Mouse (Mus musculus) limb, embryonic 12.5 days (tissue): ENCODE measurements around the gene Flcn. TPM values are rescaled to one million over a fixed set of nuclear protein-coding genes. Genes with fewer than 3 reads are reported as not detected.
A peak's percentile ranks its signal among the peaks of the same experiment; 100 is the strongest.

ENCODE experiments used
- ATAC-seq: fragments of 200-750 bp; cut with Nextera tagmentation; 2 replicates; pipeline ENCODE4 v1.8.0; 2017; ENCODE audit warnings: low read depth, moderate TSS enrichment; ENCODE audit not compliant: insufficient number of reproducible peaks, insufficient read depth, low FRiP score, low TSS enrichment
- H3K27ac ChIP-seq: fragments of 300-500 bp; sonication (generic); 2 replicates; pipeline ENCODE4 v1.5.1; 2016; ENCODE audit warnings: mild to moderate bottlenecking, moderate library complexity
- H3K27me3 ChIP-seq: fragments of 300-500 bp; sonication (generic); 2 replicates; pipeline ENCODE4 v1.6.1; 2016; ENCODE audit warnings: mild to moderate bottlenecking, moderate library complexity
- H3K36me3 ChIP-seq: fragments of 300-500 bp; sonication (generic); 2 replicates; pipeline ENCODE4 v1.6.1; 2016; ENCODE audit warnings: mild to moderate bottlenecking, moderate library complexity
- H3K4me1 ChIP-seq: fragments of 300-500 bp; sonication (generic); replicated peaks from 2 replicates; pipeline ENCODE4 v1.6.1; 2016
- H3K4me2 ChIP-seq: fragments of 300-500 bp; sonication (generic); 2 replicates; pipeline ENCODE4 v1.6.1; 2016; ENCODE audit warnings: mild to moderate bottlenecking, moderate library complexity
- H3K4me3 ChIP-seq: fragments of 300-500 bp; sonication (generic); replicated peaks from 2 replicates; pipeline ENCODE4 v1.5.1; 2016; ENCODE audit warnings: mild to moderate bottlenecking
- H3K9ac ChIP-seq: fragments of 300-500 bp; sonication (generic); replicated peaks from 2 replicates; pipeline ENCODE4 v1.6.1; 2016; ENCODE audit warnings: mild to moderate bottlenecking, moderate library complexity
- H3K9me3 ChIP-seq: fragments of 300-500 bp; sonication (generic); 2 replicates; pipeline ENCODE4 v1.6.1; 2016; ENCODE audit warnings: mild to moderate bottlenecking, moderate library complexity
- WGBS: fragments of 180-500 bp; shearing (Covaris S2); methylation state at CpG from one replicate; pipeline ENCODE4 v1.1.7; 2016; 5-methylcytosine and 5-hydroxymethylcytosine counted together
- polyA plus RNA-seq: library from polyadenylated mRNA; unstranded; fragments of >200 nt; fragmentation: Nextera tagmentation; extraction: Ambion mirVana; gene quantifications from 2 replicates; pipeline ENCODE4 v1.2.1, GENCODE M21; 2016

Flcn gene
- polyA plus RNA-seq, 1 experiment from 2014 or later = 37.4 TPM

DNA sequence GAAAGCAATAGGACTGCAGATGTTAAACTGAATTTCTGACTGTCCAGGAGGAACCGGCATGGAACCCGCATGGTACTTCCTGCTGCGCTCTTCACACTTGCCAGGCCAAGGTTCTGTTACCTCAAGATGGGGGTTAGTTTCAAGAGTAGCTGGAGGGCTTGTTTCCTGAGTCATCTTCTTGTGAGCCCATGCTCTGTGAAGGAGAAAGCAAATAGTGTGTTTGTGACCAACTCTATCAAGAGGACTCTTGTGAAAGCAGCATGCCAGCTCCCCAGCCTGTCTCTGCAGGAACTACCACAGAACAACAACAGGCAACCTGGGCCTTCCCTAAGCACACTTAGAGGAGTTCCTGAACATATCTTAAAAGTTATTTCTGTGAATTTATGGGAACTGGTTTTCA, 8.1 kb upstream of the Flcn start:
- 91% methylated on average over 3 of the region's 3 CpGs for WGBS
- peaks cover 72% of the 10 kb centered on the region for H3K36me3 ChIP-seq
- ATAC-seq = no peak

DNA sequence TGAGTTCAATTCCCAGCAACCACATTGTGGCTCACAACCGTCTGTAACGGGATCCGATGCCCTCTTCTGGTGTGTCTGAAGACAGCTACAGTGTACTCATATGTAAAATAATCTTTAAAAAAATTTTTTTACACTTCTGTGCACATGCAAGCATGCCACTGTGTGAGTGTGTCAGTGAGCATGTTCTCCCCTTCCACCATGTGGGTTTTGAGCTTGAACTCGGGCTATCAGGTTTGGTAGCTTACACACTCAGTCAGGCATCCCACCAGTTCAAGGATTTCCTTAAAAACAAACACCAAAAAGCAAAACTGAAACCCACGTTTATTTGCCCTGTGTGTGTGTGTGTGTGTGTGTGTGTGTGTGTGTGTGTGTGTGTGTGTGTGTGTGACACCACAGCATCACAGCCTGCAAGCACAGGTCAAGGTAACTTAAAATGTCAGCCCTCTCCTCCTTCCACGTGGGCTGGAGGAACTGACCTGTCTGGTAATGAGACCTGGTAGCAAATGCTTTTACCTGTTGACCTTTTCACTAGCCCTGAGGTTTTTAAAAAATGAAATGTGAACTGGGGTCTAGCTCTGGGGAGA, 5.8 kb upstream of the Flcn start:
- H3K4me2 ChIP-seq = no peak overlapping the region
- H3K27me3 ChIP-seq = no peaks in the 10 kb centered on the region
- H3K4me3 ChIP-seq = no peak overlapping the region
- no peak overlapping the region for H3K9ac ChIP-seq
- peaks cover 50% of the 10 kb centered on the region for H3K36me3 ChIP-seq
- H3K4me1 ChIP-seq = no peaks in the 10 kb centered on the region; the same call in 1 of the 2 replicates
- 85% methylated on average over 6 of the region's 6 CpGs for WGBS
- no peaks in the 10 kb centered on the region for H3K9me3 ChIP-seq
- no peak overlapping the region for H3K27ac ChIP-seq
- ATAC-seq = no peak

More for the DNA sequence above, 8.1 kb upstream of the Flcn start:
- Histone ChIP-seq H3K9me3 (no peaks in the 10 kb centered on the region), H3K27ac (no peak overlapping the region), H3K27me3 (no peaks in the 10 kb centered on the region), H3K4me2 (no peak overlapping the region), H3K4me3 (no peak overlapping the region), H3K9ac (no peak overlapping the region), H3K4me1 (no peaks in the 10 kb centered on the region)

DNA sequence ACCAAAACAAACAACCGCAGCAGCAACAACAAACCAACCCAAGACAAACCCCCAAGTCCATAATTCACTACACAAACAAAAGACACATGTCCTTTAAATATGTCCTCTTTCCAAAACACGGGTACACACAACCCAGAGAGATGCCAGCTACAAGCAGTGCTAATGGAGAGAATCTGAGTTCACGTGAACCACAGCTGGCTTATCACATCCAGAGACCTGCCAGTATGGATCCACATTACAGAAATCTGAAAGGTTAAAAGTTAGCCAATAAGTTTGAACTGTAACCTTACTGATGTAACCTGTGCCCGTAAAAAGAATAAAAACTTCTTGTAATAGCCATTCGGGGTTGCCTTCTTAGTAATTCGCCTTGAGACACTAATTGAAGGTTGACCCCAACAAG, 5.1 kb upstream of the Flcn start:
- H3K36me3 ChIP-seq = peaks cover 44% of the 10 kb centered on the region
- H3K27ac ChIP-seq = no peak overlapping the region
- no peak overlapping the region for H3K9ac ChIP-seq
- ATAC-seq = no peak
- H3K4me3 ChIP-seq = no peak overlapping the region
- H3K4me1 ChIP-seq = no peaks in the 10 kb centered on the region; the same call in 1 of the 2 replicates
- no peak overlapping the region for H3K4me2 ChIP-seq
- no peaks in the 10 kb centered on the region for H3K9me3 ChIP-seq
- H3K27me3 ChIP-seq = no peaks in the 10 kb centered on the region
- WGBS = 82% methylated on average over 6 of the region's 6 CpGs

DNA sequence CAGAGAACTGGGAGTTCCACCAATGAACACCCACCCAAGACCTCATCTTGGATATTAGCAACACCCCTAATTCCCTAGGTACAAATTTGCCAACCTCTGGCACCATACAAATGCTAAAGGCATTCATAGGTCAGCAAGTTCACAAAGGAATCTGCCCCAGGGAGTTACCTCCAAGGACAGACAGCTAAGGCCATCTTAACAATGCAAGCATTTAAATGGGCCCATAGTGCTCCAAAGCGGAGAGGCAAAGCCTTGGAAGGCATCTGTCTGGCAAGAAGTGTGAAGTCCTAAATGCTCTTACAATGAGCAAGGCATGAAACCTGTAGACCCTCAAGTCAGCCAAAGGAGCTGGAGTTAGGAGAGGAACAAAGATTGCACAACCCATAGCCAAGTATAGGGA, 4.5 kb upstream of the Flcn start:
- Histone ChIP-seq H3K9ac (no peak overlapping the region), H3K4me3 (no peak overlapping the region), H3K4me2 (no peak overlapping the region), H3K4me1 (peaks cover under 1% of the 10 kb centered on the region; the same call in 1 of the 2 replicates), H3K36me3 (peaks cover 38% of the 10 kb centered on the region), H3K9me3 (no peaks in the 10 kb centered on the region), H3K27ac (no peak overlapping the region), H3K27me3 (no peaks in the 10 kb centered on the region)
- 91% methylated on average over 1 of the region's 1 CpGs for WGBS
- ATAC-seq = no peak

DNA sequence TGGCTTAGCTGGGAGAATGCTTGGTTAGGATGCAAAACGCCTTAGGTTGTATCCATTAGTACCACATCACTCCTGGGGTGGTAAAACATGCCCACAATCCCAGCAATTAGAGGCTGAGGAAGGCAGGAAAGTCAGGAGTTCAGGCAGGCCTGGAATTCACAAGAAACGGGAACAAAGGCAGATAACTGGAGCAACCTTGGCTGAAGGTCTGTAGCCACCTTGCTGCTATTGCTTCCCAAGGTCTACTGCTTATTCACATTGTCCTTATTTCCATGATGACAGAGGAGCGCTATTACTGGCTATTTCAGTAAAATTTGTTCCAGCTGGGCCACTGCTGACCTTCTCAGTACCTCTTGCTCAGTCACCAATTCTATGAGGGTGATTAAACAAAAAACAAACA, 3.5 kb upstream of the Flcn start:
- Histone ChIP-seq H3K27ac (no peak overlapping the region), H3K4me1 (peaks cover 10% of the 10 kb centered on the region), H3K9ac (no peak overlapping the region), H3K9me3 (no peaks in the 10 kb centered on the region), H3K27me3 (no peaks in the 10 kb centered on the region), H3K36me3 (peaks cover 28% of the 10 kb centered on the region), H3K4me2 (no peak overlapping the region), H3K4me3 (no peak overlapping the region)
- ATAC-seq = no peak
- WGBS = 39% methylated on average over 3 of the region's 3 CpGs

DNA sequence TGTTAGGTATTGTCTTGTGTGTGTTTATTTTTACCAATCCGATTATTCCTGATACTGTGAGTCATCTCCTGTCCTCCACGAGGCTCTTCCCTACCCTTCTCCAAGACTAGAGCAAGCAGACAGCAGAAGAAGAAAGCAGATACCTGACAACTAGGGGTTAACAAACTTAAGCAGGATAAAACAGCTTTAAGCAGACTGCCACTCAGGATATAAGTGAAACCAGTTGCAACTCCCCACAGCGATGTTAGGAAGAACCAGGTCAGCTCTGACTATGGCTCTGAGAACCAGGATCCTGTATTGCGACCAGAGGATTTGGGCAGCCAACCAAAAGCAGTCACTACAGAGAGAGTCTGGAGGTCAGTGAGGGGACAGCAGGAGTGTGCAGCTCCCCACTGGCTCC, 1.4 kb upstream of the Flcn start:
- no peak overlapping the region for H3K4me2 ChIP-seq
- no peaks in the 10 kb centered on the region for H3K9me3 ChIP-seq
- 59% methylated on average over 4 of the region's 4 CpGs for WGBS
- H3K9ac ChIP-seq = 0 out of 2 replicates have a peak overlapping the region, but pooled peaks have one; percentile 37
- H3K27me3 ChIP-seq = no peaks in the 10 kb centered on the region
- ATAC-seq = no peak
- peaks cover 24% of the 10 kb centered on the region for H3K36me3 ChIP-seq
- H3K4me3 ChIP-seq = no peak overlapping the region
- H3K27ac ChIP-seq = 0 out of 2 replicates have a peak overlapping the region, but pooled peaks have one; percentile 41
- peaks cover 11% of the 10 kb centered on the region for H3K4me1 ChIP-seq

DNA sequence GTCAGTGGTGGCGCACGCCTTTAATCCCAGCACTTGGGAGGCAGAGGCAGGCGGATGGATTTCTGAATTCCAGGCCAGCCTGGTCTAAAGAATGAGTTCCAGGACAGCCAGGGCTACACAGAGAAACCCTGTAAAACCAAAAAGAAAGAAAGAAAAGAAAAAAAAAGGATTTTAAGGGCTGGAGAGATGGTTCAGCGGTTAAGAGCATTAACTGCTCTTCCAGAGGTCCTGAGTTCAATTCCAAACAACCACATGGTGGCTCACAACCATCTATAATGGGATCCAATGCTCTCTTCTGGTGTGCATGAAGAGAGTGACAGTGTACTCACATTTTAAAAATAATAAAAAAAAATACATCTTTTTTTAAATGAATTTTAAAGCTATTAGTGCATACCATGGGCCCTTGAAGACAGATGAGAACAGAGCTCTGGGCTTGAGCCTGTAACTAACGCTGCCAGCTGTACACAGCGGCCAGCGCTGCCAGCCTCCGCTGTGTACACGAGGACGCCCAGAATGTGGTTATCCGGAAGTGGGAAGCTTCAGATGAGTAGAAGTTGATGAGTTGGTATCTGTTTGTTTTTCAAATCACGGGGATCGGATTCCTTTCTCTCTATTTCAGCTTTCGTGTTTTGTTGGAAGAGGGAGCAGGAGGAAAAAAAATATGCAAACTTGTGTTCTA, 803 bp upstream of the Flcn start:
- 0 out of 2 replicates have a peak overlapping the region, but pooled peaks have one; percentile 94 for H3K9ac ChIP-seq
- peak overlapping the region; percentile 78 for H3K4me3 ChIP-seq
- no peaks in the 10 kb centered on the region for H3K9me3 ChIP-seq
- no peaks in the 10 kb centered on the region for H3K27me3 ChIP-seq
- peak overlapping the region; percentile 90 for H3K4me2 ChIP-seq
- H3K27ac ChIP-seq = peak overlapping the region; percentile 98
- 68% methylated on average over 14 of the region's 14 CpGs for WGBS
- ATAC-seq = no peak; the same call in 1 of the 2 replicates
- peaks cover 11% of the 10 kb centered on the region for H3K4me1 ChIP-seq
- peaks cover 24% of the 10 kb centered on the region for H3K36me3 ChIP-seq

DNA sequence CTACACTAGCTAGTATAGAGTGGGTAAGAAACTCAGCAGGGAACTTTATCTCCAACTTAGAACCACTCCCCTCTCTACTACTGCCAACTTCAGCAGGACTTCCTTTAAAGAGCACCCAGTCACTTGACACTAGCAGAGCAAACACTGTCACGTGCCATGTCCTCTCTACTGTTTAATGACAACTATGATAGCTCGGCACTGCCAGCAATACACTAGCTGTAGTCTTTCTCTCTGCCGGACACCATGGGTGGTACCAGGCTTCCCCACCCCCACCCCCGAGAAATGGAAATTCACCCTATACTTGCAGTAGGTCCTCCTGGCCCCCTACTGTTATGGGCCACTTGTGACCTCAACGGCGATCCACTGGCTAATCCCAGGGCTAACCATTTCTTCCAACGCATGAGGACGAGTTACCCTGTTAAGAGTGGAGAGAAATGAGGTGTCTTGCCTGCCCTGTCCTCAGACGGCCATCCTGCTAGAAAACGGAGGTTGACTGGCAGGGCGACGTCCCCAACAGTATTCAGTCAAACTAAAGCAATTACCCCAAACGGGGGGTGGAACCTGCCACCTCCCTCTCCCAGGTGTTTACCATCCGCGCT, 646 bp downstream of the Flcn start:
- Histone ChIP-seq H3K27ac (peak overlapping the region; percentile 98), H3K9me3 (no peaks in the 10 kb centered on the region), H3K4me3 (peak overlapping the region; percentile 78), H3K9ac (peak overlapping the region; percentile 94), H3K4me2 (peak overlapping the region; percentile 90), H3K36me3 (peaks cover 37% of the 10 kb centered on the region), H3K4me1 (peaks cover 11% of the 10 kb centered on the region), H3K27me3 (no peaks in the 10 kb centered on the region)
- WGBS = under 1% methylated on average over 15 of the region's 15 CpGs
- ATAC-seq = 0 out of 2 replicates have a peak, but pooled peaks have one; percentile 12

DNA sequence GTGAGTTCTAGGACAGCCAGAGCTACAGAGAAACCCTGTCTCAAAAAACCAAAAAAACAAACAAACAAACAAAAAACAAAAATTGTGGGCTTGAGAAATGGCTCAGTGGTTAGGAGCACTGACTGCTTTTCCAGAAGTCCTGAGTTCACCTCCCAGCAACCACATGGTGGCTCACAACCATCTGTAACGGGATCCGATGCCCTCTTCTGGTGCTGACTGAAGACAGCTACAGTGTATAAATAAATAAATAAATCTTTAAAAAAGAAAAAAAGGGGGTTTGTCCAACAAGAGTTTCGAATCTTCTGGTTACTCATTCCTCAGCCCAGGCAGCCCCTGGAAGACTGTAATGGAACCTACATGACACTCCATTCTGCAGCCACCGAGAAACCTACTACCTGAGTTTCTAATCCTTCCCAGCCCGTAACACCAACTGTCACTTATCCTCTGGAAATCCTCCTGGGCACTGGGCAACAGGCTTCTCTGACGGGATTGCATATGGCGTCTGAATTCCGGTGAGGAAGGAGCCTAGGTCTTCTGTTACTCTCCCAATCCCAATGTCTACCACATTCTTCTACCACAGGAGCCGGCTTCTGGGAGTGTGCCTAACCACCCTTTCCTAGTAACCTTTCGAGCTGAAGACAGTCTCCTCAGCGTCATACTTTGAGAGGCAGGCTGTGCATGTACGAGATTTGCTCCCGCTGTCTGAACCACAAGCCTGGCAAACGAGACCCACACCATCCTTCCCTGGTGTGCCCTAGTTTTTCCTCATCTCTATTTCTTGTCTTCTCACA, 1.5 kb downstream of the Flcn start:
- H3K4me2 ChIP-seq = peak overlapping the region; percentile 90
- H3K4me1 ChIP-seq = peaks cover 11% of the 10 kb centered on the region
- no peaks in the 10 kb centered on the region for H3K27me3 ChIP-seq
- H3K9me3 ChIP-seq = no peaks in the 10 kb centered on the region
- 71% methylated on average over 14 of the region's 14 CpGs for WGBS
- peak overlapping the region; percentile 94; the same call in 1 of the 2 replicates for H3K9ac ChIP-seq
- H3K36me3 ChIP-seq = peaks cover 45% of the 10 kb centered on the region
- H3K27ac ChIP-seq = peak overlapping the region; percentile 23; the same call in 1 of the 2 replicates
- ATAC-seq = no peak
- H3K4me3 ChIP-seq = peak overlapping the region; percentile 78

DNA sequence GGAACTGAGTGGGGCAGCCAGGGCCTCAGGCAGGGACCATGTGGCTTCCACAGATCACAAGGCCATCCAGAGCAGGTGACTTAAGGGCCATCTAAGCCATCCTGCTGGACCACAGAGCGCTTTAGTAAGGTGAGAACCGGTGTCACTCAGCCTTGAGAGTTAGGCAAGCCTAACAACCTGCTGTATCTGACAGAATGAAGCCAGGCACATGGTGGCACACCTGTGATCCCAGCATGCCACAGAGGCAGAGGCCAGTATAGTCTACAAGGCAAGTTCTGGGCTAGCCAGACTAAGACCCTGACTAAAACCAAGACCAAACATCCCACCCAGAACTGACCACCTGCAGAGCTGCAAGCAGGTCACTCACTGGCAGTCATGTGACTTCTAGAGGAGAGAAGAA, 4.2 kb downstream of the Flcn start:
- no peak for ATAC-seq
- H3K4me1 ChIP-seq = peaks cover 11% of the 10 kb centered on the region
- no peak overlapping the region for H3K4me3 ChIP-seq
- H3K36me3 ChIP-seq = peaks cover 72% of the 10 kb centered on the region
- H3K9me3 ChIP-seq = no peaks in the 10 kb centered on the region
- H3K27me3 ChIP-seq = no peaks in the 10 kb centered on the region
- no peak overlapping the region for H3K4me2 ChIP-seq
- H3K9ac ChIP-seq = no peak overlapping the region
- no peak overlapping the region for H3K27ac ChIP-seq
- WGBS = 87% methylated on average over 2 of the region's 2 CpGs

DNA sequence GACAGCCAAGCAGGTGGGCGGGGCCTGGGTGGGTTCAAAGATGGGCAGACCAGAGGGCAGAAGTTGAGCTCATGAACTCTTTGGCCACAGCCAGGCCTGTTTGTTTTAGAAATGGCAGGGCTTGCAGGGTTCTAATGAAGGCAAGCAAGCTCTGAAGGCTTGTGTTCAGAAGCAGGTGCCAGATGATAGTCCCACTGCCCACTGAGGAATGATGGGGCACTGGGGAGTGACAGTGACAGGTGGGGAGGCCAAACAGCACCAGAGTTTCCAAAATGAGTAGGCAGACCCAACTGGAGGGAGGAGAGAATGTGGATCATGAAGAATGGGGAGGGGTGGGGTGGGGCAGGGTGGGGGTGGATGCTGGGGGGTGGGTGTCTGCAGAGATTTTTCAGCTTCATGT, 4.6 kb downstream of the Flcn start:
- no peaks in the 10 kb centered on the region for H3K27me3 ChIP-seq
- no peak overlapping the region for H3K27ac ChIP-seq
- no peak overlapping the region for H3K9ac ChIP-seq
- H3K9me3 ChIP-seq = no peaks in the 10 kb centered on the region
- 86% methylated on average over 1 of the region's 1 CpGs for WGBS
- no peak overlapping the region for H3K4me3 ChIP-seq
- no peak for ATAC-seq
- peaks cover 76% of the 10 kb centered on the region for H3K36me3 ChIP-seq
- no peak overlapping the region for H3K4me2 ChIP-seq
- H3K4me1 ChIP-seq = peaks cover 11% of the 10 kb centered on the region
